Mouse (Mus musculus) adrenal gland, adult (tissue): ENCODE data around the gene Rnf26.

Experiments
- DNase-seq, 2 experiments: peaks; one replicate each; pipeline ENCODE4 v3.0.0; 2022 to 2023; ENCODE audit warnings: low spot score in 1 of 2; ENCODE audit not compliant: inconsistent age in 2 of 2

Rnf26 gene

GRCm38 (mm10) chr9:44093612-44094503 lies 19.5 kb downstream of the Rnf26 start:
- DNase-seq = peak; percentile 82 to 90

GRCm38 (mm10) chr9:44088877-44089608 lies 24.3 kb downstream of the Rnf26 start:
- DNase-seq = no peak

DNA sequence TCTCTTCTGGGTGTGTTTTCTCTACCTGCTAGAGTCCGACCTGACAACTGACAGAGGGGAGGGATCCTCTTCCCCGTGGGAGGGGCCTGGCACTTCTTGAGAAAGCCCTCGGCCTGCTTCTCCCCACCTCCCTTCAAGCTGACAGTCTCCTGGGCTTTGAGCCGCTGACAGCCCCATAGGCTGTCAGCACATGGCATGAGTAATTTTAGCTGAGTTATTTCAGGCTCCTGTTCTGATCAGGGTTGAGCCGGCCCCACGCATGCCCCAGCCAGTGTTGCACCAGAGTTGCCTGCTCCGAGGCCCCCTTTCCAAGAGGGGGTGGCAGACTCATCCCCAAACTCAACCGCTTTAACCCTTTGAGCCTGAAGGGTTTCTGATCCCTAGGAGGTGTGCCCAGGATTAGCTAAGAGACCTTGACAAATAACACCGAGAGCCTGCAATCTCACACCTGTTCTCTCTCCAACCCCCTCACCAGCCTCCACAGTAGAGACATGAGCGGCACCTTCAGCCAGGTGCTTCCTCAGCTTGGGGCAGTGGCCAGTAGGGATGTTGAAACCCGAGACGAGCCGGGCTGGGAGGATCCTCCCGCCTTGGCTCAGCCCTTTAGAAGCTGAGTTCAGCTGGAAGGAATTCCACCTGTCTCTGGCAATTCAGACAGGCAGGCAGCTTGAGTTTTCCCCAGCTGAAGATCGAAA lies 25.4 kb downstream of the Rnf26 start:
- DNase-seq = peak; percentile 60 to 77

DNA sequence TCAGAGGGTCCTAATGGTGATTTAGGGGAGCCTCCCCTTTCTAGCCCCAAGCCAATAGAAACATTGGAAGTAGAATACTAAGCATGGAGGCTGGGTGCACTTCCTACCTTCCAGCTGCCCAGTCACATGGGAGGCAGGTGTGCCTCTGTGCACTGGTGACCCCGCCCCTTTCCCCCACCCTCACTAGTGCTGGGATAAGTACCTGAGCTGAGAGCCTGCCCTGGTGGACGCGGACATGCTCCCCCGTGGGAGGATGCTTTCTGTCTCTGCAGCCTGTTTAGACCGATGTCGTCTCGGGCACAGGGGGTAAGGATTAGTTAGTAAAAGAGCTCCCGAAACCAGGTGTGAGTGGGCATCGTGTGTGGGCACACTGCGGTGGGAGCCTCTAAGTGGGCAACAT lies 26.4 kb downstream of the Rnf26 start:
- peak in 1 of 2 experiments; percentile 40 for DNase-seq

GRCm38 (mm10) chr9:44085741-44086665 lies 27.3 kb downstream of the Rnf26 start:
- DNase-seq = peak; percentile 86 to 89

DNA sequence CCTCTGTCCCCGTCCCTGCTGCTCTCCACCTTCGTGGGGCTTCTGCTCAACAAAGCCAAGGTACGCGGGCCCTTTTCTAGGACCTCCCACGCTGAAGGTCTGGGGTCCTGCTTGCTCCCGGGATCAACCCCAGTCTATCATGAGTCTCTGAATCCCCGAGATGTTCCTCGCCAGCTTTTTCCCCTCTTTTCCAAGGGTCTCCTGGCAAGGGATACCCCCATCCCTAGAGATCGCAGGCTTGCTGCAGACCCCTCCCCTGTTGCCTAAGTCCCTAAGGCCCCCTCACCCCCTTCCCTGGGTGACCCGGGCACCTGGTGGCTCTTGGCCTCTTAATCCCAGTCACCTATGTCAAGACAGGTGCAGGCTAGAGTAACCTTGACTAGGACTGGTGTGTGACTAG lies 28.0 kb downstream of the Rnf26 start:
- DNase-seq = no peak

DNA sequence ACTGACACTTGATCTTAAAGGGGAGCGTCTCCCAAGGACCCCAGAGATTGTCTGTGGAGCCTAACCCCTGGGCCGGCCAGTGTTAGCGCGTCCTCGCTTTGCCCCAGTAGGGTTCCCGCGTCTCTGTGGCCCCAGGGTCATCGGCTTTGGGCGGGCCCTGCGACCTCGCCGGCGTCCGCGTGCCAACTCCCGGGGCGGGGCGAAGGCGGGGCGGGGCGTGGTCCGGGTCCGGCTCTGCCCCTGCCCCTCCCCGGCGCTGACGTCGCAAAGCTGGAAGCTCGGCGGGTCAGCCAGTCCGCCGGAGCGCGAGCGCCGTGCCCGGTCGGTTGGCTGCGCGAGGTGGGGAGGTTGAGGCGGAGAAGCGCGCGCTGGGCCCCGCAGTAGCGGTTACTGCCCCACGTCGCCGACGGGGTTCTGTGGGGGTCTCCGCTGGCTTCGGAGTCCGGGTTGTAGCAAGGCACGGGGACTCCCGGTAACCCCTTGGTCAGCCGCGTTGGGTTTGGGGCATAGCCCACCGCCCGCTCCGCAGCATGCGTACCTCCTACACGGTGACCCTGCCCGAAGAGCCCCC lies 28.6 kb downstream of the Rnf26 start:
- peak; percentile 97 to 99 for DNase-seq

GRCm38 (mm10) chr9:44084236-44084635 lies 29.1 kb downstream of the Rnf26 start:
- DNase-seq = no peak

DNA sequence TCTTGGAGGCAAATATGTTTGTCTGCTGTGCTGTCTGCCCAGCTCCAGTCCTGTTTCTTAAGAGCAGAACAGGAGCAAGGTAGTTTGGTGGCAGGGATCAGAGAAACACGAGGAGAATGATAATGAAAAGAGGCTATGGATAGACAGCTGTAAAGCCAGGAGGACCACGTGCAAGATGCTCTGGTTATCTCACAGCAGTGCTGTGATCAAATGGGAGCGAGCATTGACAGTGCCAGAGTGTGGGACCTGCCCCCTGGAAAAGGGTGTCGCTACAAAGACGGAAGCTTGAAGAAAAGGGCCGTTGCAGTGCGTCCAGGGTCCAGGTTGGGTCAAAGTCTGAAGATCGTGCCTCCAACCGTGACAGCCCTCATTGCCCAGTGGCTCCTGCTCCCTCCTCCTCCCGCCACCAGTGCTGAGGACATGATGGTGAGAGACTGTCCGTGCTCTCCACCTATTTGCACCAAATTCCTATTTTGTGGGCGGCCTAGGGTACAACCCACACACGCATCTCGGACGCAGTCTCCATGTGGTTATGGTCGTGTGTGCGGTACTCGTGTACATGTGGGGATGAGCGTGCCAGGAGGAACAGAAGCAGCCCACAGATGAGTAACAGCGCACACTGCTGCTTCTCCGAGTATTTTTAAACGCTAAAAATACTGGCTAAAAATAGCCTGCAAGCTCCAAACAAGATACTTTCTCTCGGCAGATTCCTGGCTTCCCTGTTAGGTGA lies 29.8 kb downstream of the Rnf26 start:
- DNase-seq = peak; percentile 46 to 64

DNA sequence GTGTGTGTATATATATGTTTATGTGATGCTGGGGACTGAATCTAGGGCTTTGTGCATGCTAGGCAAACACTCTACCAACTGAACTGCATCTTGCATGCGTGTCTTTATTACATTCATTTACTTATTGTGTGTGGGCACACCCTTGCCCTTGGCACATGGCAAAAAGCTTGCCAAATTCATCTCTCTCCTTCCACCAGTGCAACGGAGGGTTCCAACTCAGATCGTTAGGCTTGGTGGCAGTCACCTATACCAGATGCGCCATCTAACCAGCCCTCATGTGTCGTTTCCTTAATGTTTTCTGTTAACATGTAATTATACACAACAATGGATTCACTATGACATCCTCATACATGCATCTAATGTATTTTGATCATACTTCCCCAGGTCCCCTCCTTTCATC lies 31.1 kb downstream of the Rnf26 start:
- DNase-seq = no peak

GRCm38 (mm10) chr9:44081581-44081980 lies 31.7 kb downstream of the Rnf26 start:
- DNase-seq = no peak

DNA sequence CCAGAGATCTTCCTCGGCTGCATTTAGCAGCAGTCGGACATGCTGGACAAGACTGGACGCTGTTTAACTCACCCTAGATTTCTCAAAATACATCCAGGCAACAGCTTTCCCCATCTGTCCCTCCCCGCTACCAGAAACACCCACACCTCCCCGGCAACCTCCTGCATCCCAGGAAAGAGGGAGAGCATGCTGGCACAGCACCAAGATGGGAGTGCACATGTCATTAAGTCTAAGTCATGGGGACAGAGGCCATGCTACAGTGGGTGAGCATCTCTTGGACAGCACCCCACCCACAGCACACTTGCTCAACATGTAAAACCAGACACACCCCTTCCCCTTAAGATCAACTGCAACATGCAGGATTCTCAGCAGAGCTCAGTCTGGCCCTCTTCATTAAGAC lies 32.4 kb downstream of the Rnf26 start:
- peak; percentile 45 to 62 for DNase-seq

- peak; percentile 29 to 41 for DNase-seq
These were observed 33.1 kb downstream of the Rnf26 start for GRCm38 (mm10) chr9:44079997-44080780.

GRCm38 (mm10) chr9:44078955-44079756 lies 34.2 kb downstream of the Rnf26 start:
- peak; percentile 94 to 95 for DNase-seq

- DNase-seq = no peak
These were observed 35.0 kb downstream of the Rnf26 start for GRCm38 (mm10) chr9:44078136-44078797.

DNA sequence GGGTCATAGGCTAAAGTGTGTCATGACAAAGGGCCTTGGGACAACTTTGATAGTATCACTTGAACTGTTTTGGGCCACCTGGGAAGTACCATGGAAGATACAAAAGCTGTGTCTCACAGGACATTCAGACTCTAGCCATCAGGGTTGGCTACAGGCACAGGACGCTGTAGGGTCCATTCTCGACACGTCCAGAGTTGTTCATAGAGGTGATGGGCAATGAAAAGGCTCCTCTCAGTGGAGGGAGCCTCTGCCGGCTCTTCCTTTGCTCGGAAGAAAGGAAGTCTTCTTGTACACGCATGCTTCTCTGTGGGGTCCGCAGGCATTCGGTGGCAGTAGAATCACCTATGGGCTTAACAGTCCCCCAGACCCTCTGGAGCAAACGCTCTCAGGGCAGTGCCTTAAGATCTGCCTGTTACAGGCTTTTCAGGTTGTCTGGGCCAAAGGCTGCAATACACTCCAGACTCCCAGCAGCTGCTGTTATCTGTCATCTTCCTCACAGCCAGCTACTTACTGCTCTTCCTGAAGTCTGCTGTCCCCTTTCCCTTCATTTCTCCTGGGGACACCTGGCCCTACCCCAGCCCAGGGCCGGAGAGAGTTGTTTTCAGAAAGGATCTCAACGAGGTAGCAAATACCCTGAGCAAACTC lies 35.9 kb downstream of the Rnf26 start:
- peak in 1 of 2 experiments; percentile 48 for DNase-seq

- DNase-seq = peak; percentile 67 to 87
These were observed 36.6 kb downstream of the Rnf26 start for GRCm38 (mm10) chr9:44076764-44077120.
